Mouse (Mus musculus) midbrain, embryonic 15.5 days (tissue): ENCODE data around the gene Camk2d. TPM values are rescaled to one million over a fixed set of nuclear protein-coding genes. Genes with fewer than 3 reads are reported as not detected.

Source experiments
- ATAC-seq: fragments of 200-750 bp; cut with Nextera tagmentation; replicated peaks from 2 replicates; pipeline ENCODE4 v1.8.0; 2017; ENCODE audit warnings: moderate TSS enrichment
- H3K27ac ChIP-seq: fragments of 300-500 bp; sonication (generic); 2 replicates; pipeline ENCODE4 v1.5.1; 2015; ENCODE audit warnings: mild to moderate bottlenecking, inconsistent platforms
- H3K27me3 ChIP-seq: fragments of 300-500 bp; sonication (generic); replicated peaks from 2 replicates; pipeline ENCODE4 v1.6.1; 2015; ENCODE audit warnings: inconsistent platforms
- H3K36me3 ChIP-seq: fragments of 300-500 bp; sonication (generic); replicated peaks from 2 replicates; pipeline ENCODE4 v1.6.1; 2015; ENCODE audit warnings: inconsistent platforms
- H3K4me1 ChIP-seq: fragments of 300-500 bp; sonication (generic); 2 replicates; pipeline ENCODE4 v1.6.1; 2015; ENCODE audit warnings: inconsistent platforms
- H3K4me2 ChIP-seq: fragments of 300-500 bp; sonication (generic); 2 replicates; pipeline ENCODE4 v1.6.1; 2015; ENCODE audit warnings: inconsistent platforms, mild to moderate bottlenecking, moderate library complexity
- H3K4me3 ChIP-seq: fragments of 300-500 bp; sonication (generic); 2 replicates; pipeline ENCODE4 v1.5.1; 2015; ENCODE audit warnings: mild to moderate bottlenecking, inconsistent platforms
- H3K9ac ChIP-seq: fragments of 300-500 bp; sonication (generic); 2 replicates; pipeline ENCODE4 v1.6.1; 2015; ENCODE audit warnings: mild to moderate bottlenecking, inconsistent platforms
- H3K9me3 ChIP-seq: fragments of 300-500 bp; sonication (generic); 2 replicates; pipeline ENCODE4 v1.6.1; 2016; ENCODE audit warnings: inconsistent platforms
- WGBS: fragments of 180-500 bp; shearing (Covaris S2); methylation state at CpG from one replicate; pipeline ENCODE4 v1.1.7; 2015; ENCODE audit warnings: mixed read lengths; 5-methylcytosine and 5-hydroxymethylcytosine counted together
- polyA plus RNA-seq: library from polyadenylated mRNA; unstranded; fragments of >200 nt; fragmentation: Nextera tagmentation; extraction: Ambion mirVana; gene quantifications from 2 replicates; pipeline ENCODE4 v1.2.1, GENCODE M21; 2015

The Camk2d gene
- polyA plus RNA-seq, 1 experiment from 2014 or later = 54.7 TPM

DNA sequence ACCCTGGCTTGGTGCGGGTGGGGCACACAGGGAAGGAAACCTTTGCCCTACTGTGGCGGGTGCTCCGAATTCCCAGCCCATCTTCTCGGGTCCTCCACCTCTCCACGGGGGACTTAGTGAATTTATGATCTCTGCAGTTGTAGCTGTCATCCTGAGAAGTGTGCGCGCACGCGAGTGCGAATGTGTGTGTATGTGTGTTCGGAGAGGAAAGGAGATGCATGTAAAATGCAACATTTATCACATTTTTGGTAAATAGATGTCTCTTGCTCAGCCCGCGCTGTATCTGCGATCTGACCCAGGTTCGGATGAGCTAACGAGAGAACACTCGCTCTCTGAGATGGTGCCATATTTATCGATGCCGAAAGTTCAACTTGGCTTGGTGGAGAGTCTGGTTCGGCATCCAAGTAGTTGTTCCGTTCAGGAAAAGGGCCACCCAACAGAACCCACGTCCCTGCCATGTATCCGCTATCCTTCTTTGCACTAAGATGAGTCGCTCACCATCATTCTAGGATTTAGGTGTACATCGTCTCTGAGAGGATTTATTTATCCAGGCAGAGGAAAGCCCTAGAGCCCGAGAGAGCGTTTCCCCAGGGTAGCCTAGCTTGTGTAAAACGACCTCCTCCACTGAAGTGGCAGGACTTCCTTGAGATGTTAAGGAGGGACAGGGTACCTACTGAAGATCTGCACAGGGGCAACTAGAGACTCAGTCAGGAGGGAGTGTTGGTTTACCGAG is 1.7 kb downstream of the Camk2d start:
- no peaks in the 10 kb centered on the region; the same call in 1 of the 2 replicates for H3K27me3 ChIP-seq
- peak overlapping the region; percentile 94 for H3K4me2 ChIP-seq
- ATAC-seq = no peak; the same call in 1 of the 2 replicates
- no peaks in the 10 kb centered on the region for H3K4me1 ChIP-seq
- H3K27ac ChIP-seq = peak overlapping the region; percentile 97
- 1% methylated on average over 29 of the region's 29 CpGs for WGBS
- H3K36me3 ChIP-seq = no peaks in the 10 kb centered on the region
- peak overlapping the region; percentile 90 for H3K9ac ChIP-seq
- H3K9me3 ChIP-seq = no peaks in the 10 kb centered on the region
- H3K4me3 ChIP-seq = peak overlapping the region; percentile 93

GRCm38 (mm10) chr3:126598329-126598676 is 2.2 kb downstream of the Camk2d start:
- WGBS = 4% methylated on average over 5 of the region's 5 CpGs
- Histone ChIP-seq H3K4me3 (peak overlapping the region; percentile 93), H3K36me3 (no peaks in the 10 kb centered on the region), H3K27ac (peak overlapping the region; percentile 97), H3K27me3 (no peaks in the 10 kb centered on the region; the same call in 1 of the 2 replicates), H3K9ac (peak overlapping the region; percentile 90), H3K4me1 (no peaks in the 10 kb centered on the region), H3K4me2 (peak overlapping the region; percentile 94), H3K9me3 (no peaks in the 10 kb centered on the region)
- no peak for ATAC-seq

DNA sequence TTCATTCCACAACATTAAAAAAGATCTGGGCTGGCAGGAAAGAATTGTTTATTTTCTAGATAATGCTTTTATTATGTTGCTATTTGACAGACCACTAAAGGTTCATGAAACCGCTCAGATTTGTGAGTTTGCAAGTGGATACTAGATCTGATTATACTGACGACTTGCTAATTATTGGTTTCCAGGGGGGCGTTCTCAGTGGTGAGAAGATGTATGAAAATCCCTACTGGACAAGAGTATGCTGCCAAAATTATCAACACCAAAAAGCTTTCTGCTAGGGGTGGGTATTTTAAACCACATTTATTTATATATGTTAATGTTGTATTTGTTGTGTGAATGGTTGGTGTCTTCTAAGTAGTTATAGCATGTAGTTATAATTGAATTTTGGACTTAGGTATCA is 2.8 kb downstream of the Camk2d start:
- WGBS = 56% methylated on average over 3 of the region's 3 CpGs
- Histone ChIP-seq H3K27me3 (no peaks in the 10 kb centered on the region; the same call in 1 of the 2 replicates), H3K36me3 (no peaks in the 10 kb centered on the region), H3K9ac (0 out of 2 replicates have a peak overlapping the region, but pooled peaks have one; percentile 90), H3K9me3 (no peaks in the 10 kb centered on the region), H3K27ac (no peak overlapping the region), H3K4me3 (peak overlapping the region; percentile 93), H3K4me1 (no peaks in the 10 kb centered on the region), H3K4me2 (peak overlapping the region; percentile 94)
- no peak for ATAC-seq

GRCm38 (mm10) chr3:126599335-126599734 is 3.2 kb downstream of the Camk2d start:
- no peak for ATAC-seq
- H3K4me3 ChIP-seq = 0 out of 2 replicates have a peak overlapping the region, but pooled peaks have one; percentile 5
- 84% methylated on average over 2 of the region's 2 CpGs for WGBS
- no peaks in the 10 kb centered on the region; the same call in 1 of the 2 replicates for H3K27me3 ChIP-seq
- peak overlapping the region; percentile 24; the same call in 1 of the 2 replicates for H3K4me2 ChIP-seq
- H3K9ac ChIP-seq = no peak overlapping the region
- H3K9me3 ChIP-seq = no peaks in the 10 kb centered on the region
- H3K4me1 ChIP-seq = no peaks in the 10 kb centered on the region
- H3K36me3 ChIP-seq = no peaks in the 10 kb centered on the region
- H3K27ac ChIP-seq = no peak overlapping the region

DNA sequence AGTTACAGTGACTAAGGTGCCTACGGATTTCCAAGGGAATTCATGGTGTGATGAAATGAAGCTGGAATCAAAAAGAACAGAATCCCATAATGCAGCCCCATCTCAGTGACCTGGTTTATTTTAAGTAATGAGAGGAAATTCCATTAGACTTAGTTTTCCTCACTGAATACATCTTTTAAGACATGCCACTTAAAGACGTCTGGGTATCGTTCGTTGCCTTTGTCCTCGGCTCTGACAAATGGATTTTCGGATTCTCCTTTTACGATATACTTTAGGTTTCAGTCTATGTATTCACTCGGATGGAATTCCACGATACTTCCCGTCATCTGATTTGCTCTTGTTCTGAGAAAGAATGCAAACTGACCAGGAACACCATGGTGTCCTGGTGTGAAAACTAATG is 3.8 kb downstream of the Camk2d start:
- Histone ChIP-seq H3K9me3 (no peaks in the 10 kb centered on the region), H3K27me3 (no peaks in the 10 kb centered on the region; the same call in 1 of the 2 replicates), H3K36me3 (no peaks in the 10 kb centered on the region), H3K4me1 (no peaks in the 10 kb centered on the region), H3K4me3 (no peak overlapping the region), H3K27ac (no peak overlapping the region), H3K9ac (no peak overlapping the region), H3K4me2 (no peak overlapping the region; the same call in 1 of the 2 replicates)
- ATAC-seq = no peak
- WGBS = 50% methylated on average over 10 of the region's 10 CpGs

DNA sequence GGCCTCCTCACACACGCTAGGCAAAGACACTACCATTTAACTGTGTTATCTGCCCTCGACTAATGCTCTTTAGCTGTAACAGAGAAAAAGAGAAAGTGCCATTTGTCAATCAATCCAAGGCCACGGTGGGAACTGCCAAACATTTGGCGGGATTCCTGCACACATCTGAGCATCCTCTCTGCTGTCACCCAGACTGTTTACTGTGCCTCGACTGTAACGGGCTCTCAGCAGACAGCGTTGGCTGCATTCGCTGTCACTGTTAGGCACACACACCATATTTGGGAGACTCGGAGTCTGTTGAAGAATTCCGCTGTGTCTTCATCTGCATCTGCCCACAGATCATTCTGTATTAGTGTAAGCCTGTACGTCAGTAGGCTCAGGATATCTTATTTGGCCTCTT is 6.7 kb downstream of the Camk2d start:
- no peak overlapping the region for H3K4me2 ChIP-seq
- H3K9ac ChIP-seq = no peak overlapping the region
- H3K9me3 ChIP-seq = no peaks in the 10 kb centered on the region
- WGBS = 77% methylated on average over 11 of the region's 11 CpGs
- ATAC-seq = no peak
- H3K27me3 ChIP-seq = no peaks in the 10 kb centered on the region; the same call in 1 of the 2 replicates
- H3K27ac ChIP-seq = no peak overlapping the region
- no peaks in the 10 kb centered on the region for H3K4me1 ChIP-seq
- no peaks in the 10 kb centered on the region for H3K36me3 ChIP-seq
- no peak overlapping the region for H3K4me3 ChIP-seq

DNA sequence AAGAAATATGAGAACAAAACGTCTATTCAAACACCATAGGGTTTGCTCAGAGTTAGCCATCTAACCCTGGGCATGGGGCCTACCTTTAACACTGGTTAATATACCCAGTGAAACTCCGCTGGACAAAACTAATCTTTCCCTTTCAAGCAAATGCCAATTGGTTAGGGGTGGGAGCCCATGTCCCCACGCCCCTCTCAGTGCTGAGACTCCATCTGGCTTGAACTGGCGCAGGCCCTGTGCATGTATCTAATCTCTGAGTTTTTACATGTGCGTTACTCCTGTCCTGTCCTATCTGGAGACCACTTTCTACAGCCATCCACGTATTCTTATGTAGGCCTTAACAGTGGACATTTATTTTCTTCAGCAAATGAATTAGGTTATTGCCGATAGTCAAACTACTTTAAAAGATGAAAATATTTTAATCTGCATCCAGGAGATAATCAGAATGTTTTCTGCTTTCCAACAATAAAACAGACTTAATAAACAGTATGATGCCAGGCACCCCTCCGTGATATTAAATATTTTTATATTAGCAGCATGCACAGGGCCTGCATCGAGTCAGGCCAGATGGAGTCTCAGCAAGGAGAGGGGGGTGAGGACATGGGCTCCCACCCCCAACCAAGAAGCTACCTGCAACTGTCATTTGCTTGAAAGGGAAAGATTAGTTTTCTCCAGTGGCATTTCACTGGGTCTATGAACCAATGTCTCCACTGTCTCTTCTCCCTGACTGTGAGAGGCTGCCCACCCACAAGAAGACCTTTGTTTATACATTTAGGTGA is 8.7 kb downstream of the Camk2d start:
- H3K4me3 ChIP-seq = no peak overlapping the region
- 88% methylated on average over 9 of the region's 9 CpGs for WGBS
- H3K9me3 ChIP-seq = no peaks in the 10 kb centered on the region
- no peak overlapping the region for H3K27ac ChIP-seq
- ATAC-seq = no peak
- no peak overlapping the region for H3K4me2 ChIP-seq
- no peaks in the 10 kb centered on the region; the same call in 1 of the 2 replicates for H3K27me3 ChIP-seq
- no peaks in the 10 kb centered on the region for H3K4me1 ChIP-seq
- H3K9ac ChIP-seq = no peak overlapping the region
- no peaks in the 10 kb centered on the region for H3K36me3 ChIP-seq

DNA sequence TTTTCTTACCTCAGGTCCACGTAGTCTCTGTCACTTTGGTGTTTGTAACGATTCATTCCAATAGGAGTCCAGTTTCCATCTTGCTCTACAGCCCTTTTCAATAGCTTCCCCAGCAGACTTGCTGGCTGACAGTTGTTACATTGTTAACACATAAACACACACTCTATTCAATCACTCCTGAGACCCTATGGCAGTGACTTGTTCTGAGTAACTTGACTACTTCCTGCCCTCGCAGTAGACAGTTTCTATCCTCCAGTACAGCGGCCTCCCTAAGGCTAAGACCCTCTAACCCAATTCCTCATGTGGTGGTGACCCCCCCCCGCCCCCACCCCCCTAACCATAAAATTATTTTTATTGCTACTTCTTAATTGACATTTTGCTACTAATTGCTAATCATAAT is 13.2 kb downstream of the Camk2d start:
- Histone ChIP-seq H3K27ac (no peak overlapping the region), H3K36me3 (no peaks in the 10 kb centered on the region), H3K4me1 (no peaks in the 10 kb centered on the region), H3K9ac (no peak overlapping the region), H3K4me3 (no peak overlapping the region), H3K4me2 (no peak overlapping the region), H3K9me3 (no peaks in the 10 kb centered on the region), H3K27me3 (no peaks in the 10 kb centered on the region)
- WGBS = 73% methylated on average over 5 of the region's 5 CpGs
- ATAC-seq = no peak

DNA sequence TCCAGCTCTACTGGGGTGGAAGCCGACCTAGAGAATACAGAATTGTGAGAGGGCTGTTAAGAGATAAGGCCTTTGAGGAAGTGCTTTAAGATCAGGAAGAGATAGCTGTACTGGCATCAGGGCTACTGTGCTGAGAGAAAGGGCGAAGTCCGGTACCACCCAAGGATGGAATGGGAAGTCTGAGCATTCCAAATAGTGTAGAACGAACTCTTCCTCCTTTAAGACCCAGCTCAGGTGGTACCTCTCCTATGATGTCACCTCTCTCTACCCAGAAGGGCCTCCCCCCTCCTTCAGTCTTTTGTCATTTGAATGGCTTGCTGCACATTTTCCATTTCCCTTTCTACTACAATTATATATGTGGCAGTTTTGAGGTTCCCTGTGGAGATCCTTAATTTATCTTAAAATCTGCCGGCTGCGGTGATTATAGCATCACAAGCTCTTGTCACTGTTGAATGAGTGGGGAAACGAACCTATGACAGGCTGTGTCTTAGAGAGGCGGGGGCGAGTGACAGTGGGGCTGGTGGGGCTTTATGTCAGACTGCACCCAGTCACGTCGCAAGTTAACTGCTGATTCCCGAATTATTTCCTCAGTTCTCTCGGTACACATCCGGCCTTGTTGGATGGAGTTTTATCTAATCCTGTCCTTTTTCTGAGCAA is 13.8 kb downstream of the Camk2d start:
- no peaks in the 10 kb centered on the region for H3K9me3 ChIP-seq
- H3K27ac ChIP-seq = no peak overlapping the region
- no peak; the same call in 1 of the 2 replicates for ATAC-seq
- H3K9ac ChIP-seq = no peak overlapping the region
- H3K4me1 ChIP-seq = no peaks in the 10 kb centered on the region
- no peak overlapping the region for H3K4me2 ChIP-seq
- H3K27me3 ChIP-seq = no peaks in the 10 kb centered on the region
- WGBS = 64% methylated on average over 14 of the region's 14 CpGs
- H3K4me3 ChIP-seq = no peak overlapping the region
- no peaks in the 10 kb centered on the region for H3K36me3 ChIP-seq

GRCm38 (mm10) chr3:126611624-126612023 is 15.5 kb downstream of the Camk2d start:
- no peak overlapping the region for H3K4me2 ChIP-seq
- no peak overlapping the region for H3K4me3 ChIP-seq
- H3K27ac ChIP-seq = no peak overlapping the region
- no peaks in the 10 kb centered on the region for H3K9me3 ChIP-seq
- H3K36me3 ChIP-seq = no peaks in the 10 kb centered on the region
- WGBS = 15% methylated on average over 7 of the region's 7 CpGs
- no peaks in the 10 kb centered on the region for H3K27me3 ChIP-seq
- H3K4me1 ChIP-seq = no peaks in the 10 kb centered on the region
- no peak overlapping the region for H3K9ac ChIP-seq
- no peak for ATAC-seq

DNA sequence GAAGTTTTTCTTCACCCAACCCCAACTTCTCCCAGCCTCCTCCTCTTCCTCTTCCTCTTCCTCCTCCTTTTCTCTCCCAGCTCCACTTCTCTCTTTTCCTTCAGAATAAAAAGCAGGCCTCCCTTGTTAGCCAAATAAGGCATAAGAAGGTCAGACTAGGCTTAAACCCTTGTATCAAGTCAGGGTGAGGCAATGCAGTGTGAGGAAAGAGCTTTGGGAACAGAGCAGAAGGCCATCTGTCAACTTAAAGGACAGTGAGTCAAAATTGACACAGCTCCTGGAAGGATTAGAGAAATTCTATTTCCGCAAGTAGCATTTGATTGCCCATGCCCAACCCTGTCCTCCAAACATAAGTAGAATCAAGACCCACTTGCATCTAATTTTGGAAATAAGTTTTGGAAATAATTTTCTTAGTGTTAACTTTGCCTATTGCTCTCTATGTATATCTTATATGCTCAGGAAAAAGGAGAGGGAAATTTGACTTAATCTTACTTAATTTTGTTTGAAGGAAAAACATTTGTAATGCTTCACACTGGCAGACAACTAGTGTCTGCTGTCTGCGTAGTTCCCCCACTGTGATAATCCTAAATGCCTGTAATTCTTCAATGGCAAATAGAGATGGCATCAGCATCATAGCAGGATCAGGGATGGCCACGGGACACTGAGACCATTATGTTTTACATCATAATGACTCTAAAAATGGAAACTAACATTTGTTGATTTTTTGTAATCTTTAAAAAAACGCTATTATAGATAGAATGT is 16.8 kb downstream of the Camk2d start:
- no peak for ATAC-seq
- H3K36me3 ChIP-seq = no peaks in the 10 kb centered on the region
- H3K4me1 ChIP-seq = no peaks in the 10 kb centered on the region
- no peaks in the 10 kb centered on the region for H3K27me3 ChIP-seq
- H3K9ac ChIP-seq = no peak overlapping the region
- H3K4me2 ChIP-seq = no peak overlapping the region
- H3K27ac ChIP-seq = no peak overlapping the region
- no peaks in the 10 kb centered on the region for H3K9me3 ChIP-seq
- 36% methylated on average over 4 of the region's 4 CpGs for WGBS
- H3K4me3 ChIP-seq = no peak overlapping the region
